Mouse (Mus musculus) stomach, postnatal 0 days (tissue): ENCODE measurements around the gene Hmga1b. TPM values are rescaled to one million over a fixed set of nuclear protein-coding genes. Genes with fewer than 3 reads are reported as not detected.

ENCODE experiments used
- ATAC-seq: fragments of 200-750 bp; cut with Nextera tagmentation; 2 replicates; pipeline ENCODE4 v1.8.0; 2017; ENCODE audit not compliant: low FRiP score, low TSS enrichment
- DNase-seq: peaks from one replicate; pipeline ENCODE4 v3.0.0-alpha.2; 2016; ENCODE audit warnings: low spot score
- H3K27ac ChIP-seq: fragments of 300-500 bp; sonication (generic); replicated peaks from 2 replicates; pipeline ENCODE4 v1.5.1; 2014; ENCODE audit warnings: mild to moderate bottlenecking, control low read depth
- H3K27me3 ChIP-seq: fragments of 300-500 bp; sonication (generic); 2 replicates; pipeline ENCODE4 v1.6.1; 2014; ENCODE audit warnings: low read length; ENCODE audit not compliant: control insufficient read depth, insufficient read depth
- H3K36me3 ChIP-seq: fragments of 300-500 bp; sonication (generic); 2 replicates; pipeline ENCODE4 v1.6.1; 2014; ENCODE audit warnings: low read length, mixed read lengths; ENCODE audit not compliant: control insufficient read depth, insufficient read depth
- H3K4me1 ChIP-seq: fragments of 300-500 bp; sonication (generic); replicated peaks from 2 replicates; pipeline ENCODE4 v1.6.1; 2014; ENCODE audit warnings: antibody characterized with exemption; ENCODE audit not compliant: control insufficient read depth, insufficient read depth
- H3K4me2 ChIP-seq: fragments of 300-500 bp; sonication (generic); replicated peaks from 2 replicates; pipeline ENCODE4 v1.6.1; 2014; ENCODE audit warnings: low read depth, mild to moderate bottlenecking, control low read depth, moderate library complexity
- H3K4me3 ChIP-seq: fragments of 300-500 bp; sonication (generic); 2 replicates; pipeline ENCODE4 v1.5.1; 2014; ENCODE audit warnings: low read depth, low read length, control low read depth
- H3K9ac ChIP-seq: fragments of 300-500 bp; sonication (generic); 2 replicates; pipeline ENCODE4 v1.6.1; 2014; ENCODE audit warnings: mild to moderate bottlenecking, low read length, control low read depth, mixed read lengths
- H3K9me3 ChIP-seq: fragments of 300-500 bp; sonication (generic); 2 replicates; pipeline ENCODE4 v1.6.1; 2016; ENCODE audit warnings: low read length; ENCODE audit not compliant: control insufficient read depth
- CTCF ChIP-seq: IDR thresholded peaks from 2 replicates; pipeline ENCODE4 v1.5.1; 2016; ENCODE audit warnings: antibody characterized with exemption, low read depth, mild to moderate bottlenecking, moderate library complexity
- EP300 ChIP-seq: optimal IDR thresholded peaks from 2 replicates; pipeline ENCODE3; 2016; ENCODE audit warnings: antibody characterized with exemption
- WGBS: fragments of 180-500 bp; shearing (Covaris S2); extraction: QIAGEN DNeasy Blood & Tissue Kit; methylation state at CpG from one replicate; pipeline ENCODE4 v1.1.7; 2014; 5-methylcytosine and 5-hydroxymethylcytosine counted together
- polyA plus RNA-seq: library from polyadenylated mRNA; unstranded; fragments of >200 nt; fragmentation: Nextera tagmentation; extraction: Ambion mirVana; gene quantifications from 2 replicates; pipeline ENCODE4 v1.2.1, GENCODE M21; 2015

Gene Hmga1b
- polyA plus RNA-seq, 1 experiment from 2014 or later: 3.0 TPM

- 75% methylated on average over 3 of the region's 3 CpGs for WGBS
- no peak; the same call in 1 of the 2 replicates for ATAC-seq
- no peak overlapping the region for H3K4me2 ChIP-seq
- TF ChIP-seq EP300 (no peak), CTCF (peak; percentile 42)
- peaks cover 21% of the 10 kb centered on the region for H3K36me3 ChIP-seq
- no peaks in the 10 kb centered on the region for H3K27me3 ChIP-seq
- no peak overlapping the region for H3K9ac ChIP-seq
- H3K9me3 ChIP-seq: no peaks in the 10 kb centered on the region
- no peak for DNase-seq
- no peak overlapping the region for H3K27ac ChIP-seq
- no peaks in the 10 kb centered on the region for H3K4me1 ChIP-seq
- no peak overlapping the region for H3K4me3 ChIP-seq
These were observed 27.2 kb downstream of the Hmga1b start for GRCm38 (mm10) chr11:120789810-120790209.

GRCm38 (mm10) chr11:120792652-120793051 lies 30.1 kb downstream of the Hmga1b start:
- WGBS: 92% methylated on average over 9 of the region's 9 CpGs
- Histone ChIP-seq H3K9ac (no peak overlapping the region), H3K36me3 (peaks cover 18% of the 10 kb centered on the region), H3K27ac (no peak overlapping the region), H3K9me3 (no peaks in the 10 kb centered on the region), H3K4me2 (no peak overlapping the region), H3K27me3 (no peaks in the 10 kb centered on the region), H3K4me3 (no peak overlapping the region), H3K4me1 (peaks cover 4% of the 10 kb centered on the region; the same call in 1 of the 2 replicates)
- DNase-seq: no peak
- TF ChIP-seq EP300 (no peak), CTCF (no peak)
- ATAC-seq: no peak

- TF ChIP-seq EP300 (no peak), CTCF (no peak)
- ATAC-seq: peak; percentile 89
- H3K9ac ChIP-seq: peak within 1 kb of the TSS; percentile 97
- WGBS: 2% methylated on average over 59 of the region's 59 CpGs
- peak; percentile 96 for DNase-seq
- no peaks in the 10 kb centered on the region for H3K27me3 ChIP-seq
- no peaks in the 10 kb centered on the region for H3K9me3 ChIP-seq
- H3K4me2 ChIP-seq: peak within 1 kb of the TSS; percentile 97
- H3K36me3 ChIP-seq: peaks cover 7% of the 10 kb centered on the region
- peaks cover 4% of the 10 kb centered on the region; the same call in 1 of the 2 replicates for H3K4me1 ChIP-seq
- H3K4me3 ChIP-seq: peak within 1 kb of the TSS; percentile 95
- H3K27ac ChIP-seq: peak within 1 kb of the TSS; percentile 71
These were observed 33.4 kb downstream of the Hmga1b start, which contains the start of gene Dus1l for GRCm38 (mm10) chr11:120795756-120796613. Dus1l (minus strand) TSS chr11:120796403.

- Histone ChIP-seq H3K9ac (peak overlapping the region; percentile 97), H3K4me3 (peak overlapping the region; percentile 95; the same call in 1 of the 2 replicates), H3K36me3 (peaks cover 7% of the 10 kb centered on the region), H3K27ac (peak overlapping the region; percentile 67; the same call in 1 of the 2 replicates), H3K4me2 (peak overlapping the region; percentile 97), H3K27me3 (no peaks in the 10 kb centered on the region), H3K4me1 (peaks cover 4% of the 10 kb centered on the region; the same call in 1 of the 2 replicates), H3K9me3 (no peaks in the 10 kb centered on the region)
- DNase-seq (no peak), ATAC-seq (peak; percentile 9; the same call in 1 of the 2 replicates)
- TF ChIP-seq CTCF (no peak), EP300 (no peak)
- WGBS: 22% methylated on average over 8 of the region's 8 CpGs
These were observed 34.0 kb downstream of the Hmga1b start for GRCm38 (mm10) chr11:120796614-120796946.

GRCm38 (mm10) chr11:120798244-120798643 lies 35.6 kb downstream of the Hmga1b start:
- no peaks in the 10 kb centered on the region for H3K9me3 ChIP-seq
- H3K4me1 ChIP-seq: peaks cover 4% of the 10 kb centered on the region; the same call in 1 of the 2 replicates
- H3K9ac ChIP-seq: no peak overlapping the region
- no peak overlapping the region for H3K4me3 ChIP-seq
- no peaks in the 10 kb centered on the region for H3K27me3 ChIP-seq
- no peak for ATAC-seq
- no peak overlapping the region for H3K27ac ChIP-seq
- no peak for DNase-seq
- no peak overlapping the region for H3K4me2 ChIP-seq
- WGBS: 68% methylated on average over 3 of the region's 3 CpGs
- H3K36me3 ChIP-seq: no peaks in the 10 kb centered on the region; the same call in 1 of the 2 replicates
- TF ChIP-seq CTCF: no peak
- no peak for TF ChIP-seq EP300
